Mouse (Mus musculus) neutrophil, adult 5-6 weeks (primary cell): ENCODE measurements around the gene Eng. TPM values are rescaled to one million over a fixed set of nuclear protein-coding genes. Genes with fewer than 3 reads are reported as not detected.

Experiments used
- ATAC-seq: fragments of 151-379, 151-347 bp; 2 replicates; pipeline ENCODE4 v1.8.0; 2017; ENCODE audit warnings: mild to moderate bottlenecking, moderate TSS enrichment; ENCODE audit not compliant: insufficient number of reproducible peaks, poor library complexity, low FRiP score, severe bottlenecking; ENCODE audit errors: extremely low read depth
- total RNA-seq: library from RNA; stranded (forward); fragments of 200-1000 nt; gene quantifications from 2 replicates; pipeline ENCODE4 v1.2.3, GENCODE M21; 2017

Eng gene
- total RNA-seq, 1 experiment from 2014 or later = not detected

- ATAC-seq = peak; percentile 51
Measured at GRCm38 (mm10) chr2:32637778-32638281, 8.6 kb upstream of the Eng start.

- no peak for ATAC-seq
Measured at GRCm38 (mm10) chr2:32639632-32640031, 6.8 kb upstream of the Eng start.

GRCm38 (mm10) chr2:32640550-32641051, 5.8 kb upstream of the Eng start:
- ATAC-seq = no peak

- ATAC-seq = no peak
Measured at GRCm38 (mm10) chr2:32641810-32642209, 4.6 kb upstream of the Eng start.

GRCm38 (mm10) chr2:32642813-32643212, 3.6 kb upstream of the Eng start:
- ATAC-seq = no peak

GRCm38 (mm10) chr2:32644083-32644482, 2.3 kb upstream of the Eng start:
- no peak for ATAC-seq

GRCm38 (mm10) chr2:32644799-32645475, 1.5 kb upstream of the Eng start:
- no peak for ATAC-seq

- ATAC-seq = no peak
Measured at GRCm38 (mm10) chr2:32645647-32646046, 748 bp upstream of the Eng start.

GRCm38 (mm10) chr2:32647366-32647765, 971 bp downstream of the Eng start:
- no peak for ATAC-seq

GRCm38 (mm10) chr2:32653764-32654163, 7.4 kb downstream of the Eng start:
- ATAC-seq = no peak

- ATAC-seq = no peak
Measured at GRCm38 (mm10) chr2:32654743-32655393, 8.5 kb downstream of the Eng start.

- ATAC-seq = no peak
Measured at GRCm38 (mm10) chr2:32655394-32655744, 9.0 kb downstream of the Eng start.

GRCm38 (mm10) chr2:32655826-32656225, 9.4 kb downstream of the Eng start:
- ATAC-seq = no peak

GRCm38 (mm10) chr2:32658873-32659272, 12.5 kb downstream of the Eng start:
- no peak for ATAC-seq

- ATAC-seq = no peak
Measured at GRCm38 (mm10) chr2:32661509-32662107, 15.2 kb downstream of the Eng start.

- no peak for ATAC-seq
Measured at GRCm38 (mm10) chr2:32662291-32662690, 15.9 kb downstream of the Eng start.

GRCm38 (mm10) chr2:32665345-32665744, 18.9 kb downstream of the Eng start:
- ATAC-seq = no peak

- ATAC-seq = no peak
Measured at GRCm38 (mm10) chr2:32665853-32666252, 19.5 kb downstream of the Eng start.

GRCm38 (mm10) chr2:32667775-32668174, 21.4 kb downstream of the Eng start:
- no peak for ATAC-seq

- no peak for ATAC-seq
Measured at GRCm38 (mm10) chr2:32668176-32668575, 21.8 kb downstream of the Eng start.
